Mouse (Mus musculus): ENCODE results near the gene Ddc. TPM values are rescaled to one million over a fixed set of nuclear protein-coding genes. Genes with fewer than 3 reads are reported as not detected.

The Ddc gene
- polyA plus RNA-seq, 1 experiment from 2014 or later = 48.5 TPM

GRCm38 (mm10) chr11:11901509-11901908, 3.6 kb upstream of the Ddc start:
- peak; percentile 54; the same call in 1 of the 2 replicates for ATAC-seq (ENCODE audit: insufficient read depth, low FRiP score, low read depth)
- Histone ChIP-seq H3K9ac (no peak overlapping the region), H3K9me3 (no peaks in the 10 kb centered on the region), H3K4me1 (peaks cover 6% of the 10 kb centered on the region; the same call in 1 of the 2 replicates), H3K27me3 (replicated peaks) (no peaks in the 10 kb centered on the region), H3K36me3 (no peaks in the 10 kb centered on the region), H3K4me2 (no peak overlapping the region), H3K27ac (peak overlapping the region; percentile 10; the same call in 1 of the 2 replicates), H3K4me3 (replicated peaks) (no peak overlapping the region)
- 46% methylated on average over 5 of the region's 5 CpGs for WGBS

- H3K27me3 ChIP-seq (replicated peaks) = no peaks in the 10 kb centered on the region
- no peak overlapping the region for H3K9ac ChIP-seq
- H3K27ac ChIP-seq = peak overlapping the region; percentile 55
- WGBS = 82% methylated on average over 3 of the region's 3 CpGs
- no peaks in the 10 kb centered on the region for H3K36me3 ChIP-seq
- H3K4me2 ChIP-seq = no peak overlapping the region
- ATAC-seq (ENCODE audit: insufficient read depth, low FRiP score, low read depth) = no peak
- peaks cover 6% of the 10 kb centered on the region; the same call in 1 of the 2 replicates for H3K4me1 ChIP-seq
- H3K4me3 ChIP-seq (replicated peaks) = no peak overlapping the region
- no peaks in the 10 kb centered on the region for H3K9me3 ChIP-seq
Observed at GRCm38 (mm10) chr11:11898496-11898895, 552 bp upstream of the Ddc start.

- H3K4me1 ChIP-seq = peaks cover 6% of the 10 kb centered on the region; the same call in 1 of the 2 replicates
- H3K27ac ChIP-seq = no peak overlapping the region
- no peaks in the 10 kb centered on the region for H3K36me3 ChIP-seq
- no peaks in the 10 kb centered on the region for H3K27me3 ChIP-seq (replicated peaks)
- no peaks in the 10 kb centered on the region for H3K9me3 ChIP-seq
- 90% methylated on average over 2 of the region's 2 CpGs for WGBS
- H3K4me3 ChIP-seq (replicated peaks) = no peak overlapping the region
- ATAC-seq (ENCODE audit: insufficient read depth, low FRiP score, low read depth) = no peak
- H3K4me2 ChIP-seq = no peak overlapping the region
- H3K9ac ChIP-seq = no peak overlapping the region
Observed at GRCm38 (mm10) chr11:11895479-11895878, 2.5 kb downstream of the Ddc start.

- peaks cover 7% of the 10 kb centered on the region; the same call in 1 of the 2 replicates for H3K4me1 ChIP-seq
- WGBS = 61% methylated on average over 1 of the region's 1 CpGs
- H3K4me3 ChIP-seq (replicated peaks) = no peak overlapping the region
- H3K9ac ChIP-seq = no peak overlapping the region
- ATAC-seq (ENCODE audit: insufficient read depth, low FRiP score, low read depth) = no peak
- H3K36me3 ChIP-seq = no peaks in the 10 kb centered on the region
- peak overlapping the region; percentile 36 for H3K27ac ChIP-seq
- H3K27me3 ChIP-seq (replicated peaks) = no peaks in the 10 kb centered on the region
- H3K4me2 ChIP-seq = no peak overlapping the region
- no peaks in the 10 kb centered on the region for H3K9me3 ChIP-seq
Observed at GRCm38 (mm10) chr11:11893769-11894168, 4.2 kb downstream of the Ddc start.

- H3K27ac ChIP-seq = peak overlapping the region; percentile 36
- WGBS = 27% methylated on average over 10 of the region's 10 CpGs
- no peak overlapping the region for H3K9ac ChIP-seq
- H3K4me3 ChIP-seq (replicated peaks) = no peak overlapping the region
- no peak for ATAC-seq (ENCODE audit: insufficient read depth, low FRiP score, low read depth)
- H3K4me2 ChIP-seq = peak overlapping the region; percentile 22
- H3K27me3 ChIP-seq (replicated peaks) = no peaks in the 10 kb centered on the region
- H3K4me1 ChIP-seq = peaks cover 2% of the 10 kb centered on the region; the same call in 1 of the 2 replicates
- H3K9me3 ChIP-seq = no peaks in the 10 kb centered on the region
- no peaks in the 10 kb centered on the region for H3K36me3 ChIP-seq
Observed at GRCm38 (mm10) chr11:11892993-11893602, 4.8 kb downstream of the Ddc start.

GRCm38 (mm10) chr11:11891832-11892231, 6.1 kb downstream of the Ddc start:
- ATAC-seq (ENCODE audit: insufficient read depth, low FRiP score, low read depth) = no peak
- H3K27me3 ChIP-seq (replicated peaks) = no peaks in the 10 kb centered on the region
- no peak overlapping the region for H3K4me2 ChIP-seq

GRCm38 (mm10) chr11:11890139-11890741, 7.7 kb downstream of the Ddc start:
- H3K27ac ChIP-seq = no peak overlapping the region
- no peak overlapping the region for H3K4me3 ChIP-seq (replicated peaks)
- 65% methylated on average over 10 of the region's 10 CpGs for WGBS
- ATAC-seq (ENCODE audit: insufficient read depth, low FRiP score, low read depth) = no peak
- H3K27me3 ChIP-seq (replicated peaks) = no peaks in the 10 kb centered on the region
- H3K36me3 ChIP-seq = no peaks in the 10 kb centered on the region
- H3K4me1 ChIP-seq = peaks cover 6% of the 10 kb centered on the region; the same call in 1 of the 2 replicates
- H3K4me2 ChIP-seq = no peak overlapping the region
- no peak overlapping the region for H3K9ac ChIP-seq
- H3K9me3 ChIP-seq = no peaks in the 10 kb centered on the region

More at GRCm38 (mm10) chr11:11891832-11892231, 6.1 kb downstream of the Ddc start:
- H3K27ac ChIP-seq = no peak overlapping the region
- H3K9ac ChIP-seq = no peak overlapping the region
- H3K36me3 ChIP-seq = no peaks in the 10 kb centered on the region
- H3K9me3 ChIP-seq = no peaks in the 10 kb centered on the region
- H3K4me3 ChIP-seq (replicated peaks) = no peak overlapping the region
- peaks cover 2% of the 10 kb centered on the region; the same call in 1 of the 2 replicates for H3K4me1 ChIP-seq

GRCm38 (mm10) chr11:11888727-11889126, 9.2 kb downstream of the Ddc start:
- Histone ChIP-seq H3K36me3 (no peaks in the 10 kb centered on the region), H3K4me3 (replicated peaks) (no peak overlapping the region), H3K4me2 (no peak overlapping the region), H3K27ac (no peak overlapping the region; the same call in 1 of the 2 replicates), H3K27me3 (replicated peaks) (no peaks in the 10 kb centered on the region), H3K9ac (no peak overlapping the region), H3K9me3 (no peaks in the 10 kb centered on the region), H3K4me1 (peaks cover 13% of the 10 kb centered on the region; the same call in 1 of the 2 replicates)
- no peak for ATAC-seq (ENCODE audit: insufficient read depth, low FRiP score, low read depth)
- WGBS = 54% methylated on average over 3 of the region's 3 CpGs

- Histone ChIP-seq H3K4me3 (replicated peaks) (no peak overlapping the region), H3K4me1 (peaks cover 13% of the 10 kb centered on the region; the same call in 1 of the 2 replicates), H3K9me3 (no peaks in the 10 kb centered on the region), H3K4me2 (no peak overlapping the region), H3K9ac (no peak overlapping the region), H3K27ac (no peak overlapping the region), H3K27me3 (replicated peaks) (no peaks in the 10 kb centered on the region), H3K36me3 (no peaks in the 10 kb centered on the region)
- ATAC-seq (ENCODE audit: insufficient read depth, low FRiP score, low read depth) = no peak
- WGBS = 62% methylated on average over 3 of the region's 3 CpGs
Observed at GRCm38 (mm10) chr11:11888051-11888450, 9.9 kb downstream of the Ddc start.

GRCm38 (mm10) chr11:11886403-11886998, 11.4 kb downstream of the Ddc start:
- Histone ChIP-seq H3K36me3 (no peaks in the 10 kb centered on the region), H3K4me3 (replicated peaks) (no peak overlapping the region), H3K4me1 (peaks cover 18% of the 10 kb centered on the region; the same call in 1 of the 2 replicates), H3K9ac (no peak overlapping the region), H3K27ac (peak overlapping the region; percentile 54), H3K27me3 (replicated peaks) (no peaks in the 10 kb centered on the region), H3K4me2 (no peak overlapping the region), H3K9me3 (no peaks in the 10 kb centered on the region)
- no peak for ATAC-seq (ENCODE audit: insufficient read depth, low FRiP score, low read depth)
- 46% methylated on average over 4 of the region's 4 CpGs for WGBS

- WGBS = 31% methylated on average over 3 of the region's 3 CpGs
- H3K4me2 ChIP-seq = no peak overlapping the region
- no peak for ATAC-seq (ENCODE audit: insufficient read depth, low FRiP score, low read depth)
Observed at GRCm38 (mm10) chr11:11885921-11886320, 12.0 kb downstream of the Ddc start.

GRCm38 (mm10) chr11:11885246-11885643, 12.7 kb downstream of the Ddc start:
- Histone ChIP-seq H3K9ac (no peak overlapping the region), H3K36me3 (no peaks in the 10 kb centered on the region), H3K4me3 (replicated peaks) (no peak overlapping the region), H3K4me1 (peaks cover 20% of the 10 kb centered on the region; the same call in 1 of the 2 replicates), H3K4me2 (no peak overlapping the region), H3K27ac (peak overlapping the region; percentile 73; the same call in 1 of the 2 replicates), H3K27me3 (replicated peaks) (no peaks in the 10 kb centered on the region), H3K9me3 (no peaks in the 10 kb centered on the region)
- ATAC-seq (ENCODE audit: insufficient read depth, low FRiP score, low read depth) = peak; percentile 51; the same call in 1 of the 2 replicates
- 50% methylated on average over 4 of the region's 4 CpGs for WGBS

More at GRCm38 (mm10) chr11:11885921-11886320, 12.0 kb downstream of the Ddc start:
- Histone ChIP-seq H3K27ac (0 out of 2 replicates have a peak overlapping the region, but pooled peaks have one; percentile 73), H3K9me3 (no peaks in the 10 kb centered on the region), H3K9ac (no peak overlapping the region), H3K36me3 (no peaks in the 10 kb centered on the region), H3K27me3 (replicated peaks) (no peaks in the 10 kb centered on the region), H3K4me3 (replicated peaks) (no peak overlapping the region), H3K4me1 (peaks cover 20% of the 10 kb centered on the region; the same call in 1 of the 2 replicates)
